Mouse (Mus musculus) embryonic stem cell, embryonic (primary cell): ENCODE results near the gene Olfr1000.
"Not testable (repeated sequence)": the region's sequence is repeated elsewhere in the genome, so short reads cannot be mapped to it uniquely, and the experiment has no call there.

Source experiments
- CTCF ChIA-PET, 4 experiments: fragments of 300-600 bp in 2 of 4; fragments of 350-600 bp in 2 of 4; sonication (Branson Sonifier 250); formaldehyde crosslinking; loops; one replicate each; lab custom pipeline; 2022; ENCODE audit warnings: inconsistent platforms in 2 of 4; lab: Charles Lee
- POLR2A ChIA-PET, 4 experiments: fragments of 300-600 bp in 2 of 4; fragments of 350-600 bp in 2 of 4; sonication (Branson Sonifier 250); formaldehyde crosslinking; loops; one replicate each; lab custom pipeline; 2022; ENCODE audit warnings: antibody characterized with exemption in 4 of 4, inconsistent platforms in 1 of 4; lab: Charles Lee

The Olfr1000 gene

DNA sequence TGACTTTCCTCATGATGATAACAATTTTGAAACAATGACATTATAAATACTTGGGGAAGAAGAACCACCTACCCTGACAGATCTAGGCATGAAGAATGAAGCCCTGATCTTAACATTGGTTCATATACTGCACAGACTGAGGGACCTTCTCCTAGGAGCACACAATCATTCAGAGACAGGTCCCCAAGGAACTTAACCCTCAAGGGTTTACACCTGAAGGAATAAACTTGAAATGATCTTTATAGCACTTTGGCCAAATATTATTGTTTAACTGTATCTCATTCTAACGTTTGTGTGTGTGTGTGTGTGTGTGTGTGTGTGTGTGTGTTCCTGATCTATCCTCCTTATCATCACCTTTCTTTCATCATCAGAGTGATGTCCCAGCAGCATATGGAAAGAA lies at the start of gene Olfr1000:
TSS of gene Olfr1000 (minus strand) at position 101 of the 400 bp plus-strand sequence.
- POLR2A ChIA-PET = no interaction called here
- CTCF ChIA-PET = no interaction called here

DNA sequence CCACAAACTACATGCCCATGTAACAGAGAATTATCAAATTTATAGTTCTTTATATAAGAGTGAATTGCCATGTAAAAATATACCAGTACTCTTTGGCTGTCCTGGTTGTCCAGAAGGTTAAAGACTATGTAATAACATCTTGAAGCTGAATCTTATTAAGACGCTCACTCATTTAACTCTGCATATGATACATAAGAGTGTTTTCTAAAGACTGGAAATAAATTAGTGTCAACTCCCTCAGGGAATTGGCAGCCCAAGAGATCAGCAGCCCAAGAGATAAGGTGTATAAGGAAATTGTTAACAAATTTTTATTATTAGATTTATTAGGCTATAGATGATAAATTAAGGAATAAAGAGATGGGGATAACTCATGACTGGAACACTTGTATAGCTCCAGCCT lies 38.9 kb upstream of the Olfr1000 start, which contains the start of gene Olfr1002:
TSS of gene Olfr1002 (minus strand) at position 101 of the 400 bp plus-strand sequence.
- POLR2A ChIA-PET = no interaction called here
- CTCF ChIA-PET = no interaction called here

DNA sequence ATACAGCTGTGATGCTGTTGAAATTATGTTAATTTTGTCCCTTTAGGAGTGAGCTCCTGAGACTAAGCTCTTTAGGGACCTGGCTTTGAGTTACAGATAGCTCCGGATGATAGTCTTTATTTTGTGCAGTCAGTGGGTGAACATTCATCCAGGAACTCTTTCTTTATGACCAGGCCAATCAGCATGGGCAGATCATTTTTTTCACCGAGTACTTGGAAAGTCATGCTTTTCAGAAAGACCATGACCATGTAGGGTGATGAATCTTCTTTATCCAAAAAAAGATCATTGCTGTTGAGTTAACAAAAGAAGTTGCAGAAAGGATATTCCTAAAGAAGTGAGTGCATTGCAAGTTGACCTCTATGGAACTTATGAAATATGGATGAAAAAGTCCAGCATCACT lies 23.1 kb downstream of the Olfr1000 start, which contains the start of gene Olfr998:
TSS of gene Olfr998 (plus strand) at position 301 of the 400 bp plus-strand sequence.
- CTCF ChIA-PET = interaction anchor here in 1 of 4 experiments (0.6 kb wide), 1 partner anchor 451 kb away, joined by 4 read pairs; no protein-coding TSS in a partner anchor

DNA sequence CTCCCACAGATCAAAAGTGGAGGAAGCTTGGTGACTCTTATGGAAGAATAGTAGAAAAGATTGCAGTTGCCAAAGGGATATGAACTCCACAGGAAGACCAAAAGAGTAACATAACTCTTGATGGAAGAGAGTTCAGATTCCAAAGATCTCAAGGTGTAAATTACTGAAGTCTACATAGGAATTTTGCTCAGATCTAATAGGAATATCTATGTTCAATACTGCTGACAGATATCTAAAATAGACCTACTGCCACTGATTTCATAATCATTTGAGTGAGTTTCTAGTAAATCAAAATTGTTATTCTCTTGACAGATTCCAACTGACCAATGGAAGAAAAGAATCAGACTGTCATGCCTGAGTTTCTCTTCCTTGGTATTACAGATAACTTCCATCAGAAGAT lies 32.8 kb downstream of the Olfr1000 start, which contains the start of gene Olfr996:
TSS of gene Olfr996 (plus strand) at position 301 of the 400 bp plus-strand sequence.
- ChIA-PET CTCF (no interaction called here), POLR2A (no interaction called here)

More for the DNA sequence above, 23.1 kb downstream of the Olfr1000 start, which contains the start of gene Olfr998:
- POLR2A ChIA-PET = not testable (repeated sequence)

DNA sequence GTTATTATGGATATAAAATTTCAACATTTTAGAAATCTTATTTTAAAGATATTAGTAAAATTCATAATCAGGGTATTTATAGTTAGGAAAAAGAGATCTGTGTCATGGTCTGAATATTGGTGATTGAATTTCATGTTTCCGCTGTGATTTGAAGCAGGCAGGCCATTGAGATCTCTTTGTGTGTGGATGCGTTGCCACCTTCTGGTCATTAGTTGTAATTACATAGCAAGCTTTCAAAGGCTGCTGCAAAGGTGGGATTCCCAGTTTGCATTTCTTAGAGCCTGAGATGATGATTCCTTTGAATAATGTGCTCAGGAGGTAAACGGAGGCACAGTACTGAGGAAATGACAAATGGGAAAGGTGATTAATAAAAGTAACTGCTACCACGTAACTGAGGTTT lies 50.5 kb downstream of the Olfr1000 start:
- ChIA-PET POLR2A (no interaction called here), CTCF (interaction anchor here (0.6 to 1.4 kb wide), 9 partner anchors 34 to 437 kb away, joined by 3 to 11 read pairs (median 5); no protein-coding TSS in a partner anchor)

DNA sequence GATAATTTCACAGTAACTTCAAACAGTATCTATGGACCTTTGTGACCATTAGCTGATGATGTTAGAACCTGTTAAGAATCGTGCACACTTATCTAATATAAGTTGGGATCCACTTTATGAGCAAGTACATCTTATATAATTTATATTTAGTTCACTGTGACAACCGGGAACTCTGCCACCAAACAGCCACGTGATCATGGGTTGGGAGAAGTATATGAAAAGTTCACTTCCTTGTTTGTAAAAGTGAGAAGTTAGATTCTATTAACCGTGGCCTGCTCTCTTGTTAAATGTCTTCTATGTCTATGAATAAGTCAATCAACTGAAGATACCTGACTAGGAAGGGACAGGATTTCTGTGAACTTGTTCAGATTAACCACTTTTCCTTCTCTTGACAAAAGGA lies 51.5 kb downstream of the Olfr1000 start:
- POLR2A ChIA-PET = no interaction called here

More for the DNA sequence above, 51.5 kb downstream of the Olfr1000 start:
- CTCF ChIA-PET = interaction anchor here in 1 of 4 experiments (1.0 to 1.1 kb wide), 2 partner anchors 436 to 437 kb away, joined by 3 read pairs; no protein-coding TSS in a partner anchor
